Mouse (Mus musculus) MEL (cell line): ENCODE data around the gene Fyn. TPM values are rescaled to one million over a fixed set of nuclear protein-coding genes. Genes with fewer than 3 reads are reported as not detected.

Source experiments
- DNase-seq: peaks from one replicate; pipeline ENCODE4 v3.0.0; 2011; ENCODE audit warnings: low read depth, low spot score
- H3K27ac ChIP-seq: 2 replicates; pipeline ENCODE4 v1.5.1; 2012; ENCODE audit warnings: low read depth, mild to moderate bottlenecking, control low read depth, low read length, moderate library complexity; ENCODE audit not compliant: control insufficient read depth
- H3K27me3 ChIP-seq, 2 experiments: fragments of 150-350 bp in 1 of 2; sonication (generic) in 1 of 2; 2 replicates each; pipeline ENCODE4 v1.6.1; 2012; ENCODE audit warnings: low read length in 2 of 2, mild to moderate bottlenecking in 2 of 2, improper control_type of control experiment in 1 of 2, moderate library complexity in 1 of 2; ENCODE audit not compliant: insufficient read depth in 2 of 2, control insufficient read depth in 1 of 2
- H3K36me3 ChIP-seq, 2 experiments: 2 replicates each; pipeline ENCODE4 v1.6.1; 2012 to 2014; ENCODE audit warnings: low read length in 2 of 2, improper control_type of control experiment in 1 of 2, inconsistent platforms in 1 of 2, mild to moderate bottlenecking in 1 of 2; ENCODE audit not compliant: insufficient read depth in 2 of 2, control insufficient read depth in 1 of 2
- H3K4me1 ChIP-seq, 2 experiments: fragments of 150-350 bp in 1 of 2; sonication (generic) in 1 of 2; 2 replicates each; pipeline ENCODE4 v1.6.1; 2012; ENCODE audit warnings: low read length in 2 of 2, improper control_type of control experiment in 1 of 2, mild to moderate bottlenecking in 1 of 2; ENCODE audit not compliant: insufficient read depth in 2 of 2, control insufficient read depth in 1 of 2
- H3K4me3 ChIP-seq, 2 experiments: fragments of 150-350 bp in 1 of 2; sonication (generic) in 1 of 2; 2 replicates each; pipeline ENCODE4 v1.5.1; 2012; ENCODE audit warnings: low read depth in 2 of 2, low read length in 2 of 2, mild to moderate bottlenecking in 2 of 2, moderate library complexity in 2 of 2, control low read depth in 1 of 2, improper control_type of control experiment in 1 of 2; ENCODE audit not compliant: control insufficient read depth in 1 of 2, insufficient read depth in 1 of 2
- H3K79me2 ChIP-seq: 2 replicates; pipeline ENCODE4 v1.6.1; 2012; ENCODE audit warnings: mild to moderate bottlenecking, low read length, moderate library complexity; ENCODE audit not compliant: control insufficient read depth, poor library complexity, insufficient read depth
- H3K9ac ChIP-seq: 2 replicates; pipeline ENCODE4 v1.6.1; 2012; ENCODE audit warnings: low read depth, mild to moderate bottlenecking, control low read depth, low read length, moderate library complexity; ENCODE audit not compliant: control insufficient read depth, poor library complexity, severe bottlenecking
- H3K9me3 ChIP-seq: fragments of 150-350 bp; sonication (generic); replicated peaks from 2 replicates; pipeline ENCODE4 v1.6.1; 2012; ENCODE audit warnings: mild to moderate bottlenecking, low read length, improper control_type of control experiment, moderate library complexity; ENCODE audit not compliant: insufficient read depth
- BHLHE40 ChIP-seq: IDR thresholded peaks from 2 replicates; pipeline ENCODE4 v1.6.1; 2012; ENCODE audit warnings: low read depth, mild to moderate bottlenecking, inconsistent platforms, low read length, improper control_type of control experiment, borderline replicate concordance
- E2F4 ChIP-seq: IDR thresholded peaks from 2 replicates; pipeline ENCODE4 v1.6.1; 2011; ENCODE audit warnings: low read depth, low read length, improper control_type of control experiment, borderline replicate concordance
- EP300 ChIP-seq, 2 experiments: IDR thresholded peaks; 2 replicates each; pipeline ENCODE4 v1.6.1; 2011; ENCODE audit warnings: improper control_type of control experiment in 2 of 2, low read length in 2 of 2, low read depth in 1 of 2, mild to moderate bottlenecking in 1 of 2
- GABPA ChIP-seq: IDR thresholded peaks from 2 replicates; pipeline ENCODE4 v1.6.1; 2012; ENCODE audit warnings: low read depth, mild to moderate bottlenecking, inconsistent platforms, low read length, improper control_type of control experiment, moderate library complexity
- JUND ChIP-seq: IDR thresholded peaks from 2 replicates; pipeline ENCODE4 v1.6.1; 2011; ENCODE audit warnings: low read depth, mild to moderate bottlenecking, improper control_type of control experiment, low read length
- KAT2A ChIP-seq: conservative IDR thresholded peaks from 2 replicates; pipeline ENCODE4 v1.6.1; 2012; ENCODE audit warnings: low read depth, low read length, improper control_type of control experiment, inconsistent platforms
- MAX ChIP-seq: IDR thresholded peaks from 2 replicates; pipeline ENCODE4 v1.6.1; 2011; ENCODE audit warnings: low read length, improper control_type of control experiment
- MEF2A ChIP-seq: IDR thresholded peaks from 2 replicates; pipeline ENCODE4 v1.6.1; 2014; ENCODE audit warnings: low read depth, mild to moderate bottlenecking, inconsistent platforms, low read length, improper control_type of control experiment; ENCODE audit not compliant: poor library complexity, insufficient replicate concordance, severe bottlenecking; ENCODE audit errors: extremely low read depth
- MXI1 ChIP-seq: IDR thresholded peaks from 2 replicates; pipeline ENCODE4 v1.6.1; 2011; ENCODE audit warnings: mild to moderate bottlenecking, low read depth, low read length, improper control_type of control experiment
- NRF1 ChIP-seq: IDR thresholded peaks from 2 replicates; pipeline ENCODE4 v1.6.1; 2014; ENCODE audit warnings: low read depth, mild to moderate bottlenecking, inconsistent platforms, low read length, improper control_type of control experiment, moderate library complexity; ENCODE audit not compliant: poor library complexity, insufficient read depth, severe bottlenecking
- POLR2AphosphoS2 ChIP-seq: IDR thresholded peaks from 2 replicates; pipeline ENCODE4 v1.6.1; 2011; ENCODE audit warnings: low read length, improper control_type of control experiment
- RAD21 ChIP-seq: IDR thresholded peaks from 2 replicates; pipeline ENCODE4 v1.6.1; 2011; ENCODE audit warnings: mild to moderate bottlenecking, low read depth, low read length, improper control_type of control experiment
- SIN3A ChIP-seq: IDR thresholded peaks from 2 replicates; pipeline ENCODE4 v1.6.1; 2012; ENCODE audit warnings: low read length, improper control_type of control experiment, inconsistent platforms
- TAL1 ChIP-seq: IDR thresholded peaks from 2 replicates; pipeline ENCODE4 v1.6.1; 2012; ENCODE audit warnings: mild to moderate bottlenecking, inconsistent platforms, low read length, moderate library complexity, mixed read lengths
- UBTF ChIP-seq: IDR thresholded peaks from 2 replicates; pipeline ENCODE4 v1.6.1; 2012; ENCODE audit warnings: low read depth, mild to moderate bottlenecking, inconsistent platforms, low read length, improper control_type of control experiment, moderate library complexity, borderline replicate concordance; ENCODE audit not compliant: insufficient read depth
- ZC3H11A ChIP-seq: IDR thresholded peaks from 2 replicates; pipeline ENCODE4 v1.6.1; 2012; ENCODE audit warnings: low read depth, mild to moderate bottlenecking, inconsistent platforms, low read length, improper control_type of control experiment
- ZKSCAN1 ChIP-seq: IDR thresholded peaks from 2 replicates; pipeline ENCODE4 v1.6.1; 2012; ENCODE audit warnings: low read depth, mild to moderate bottlenecking, inconsistent platforms, low read length, improper control_type of control experiment, moderate library complexity
- ZNF384 ChIP-seq: IDR thresholded peaks from 2 replicates; pipeline ENCODE4 v1.6.1; 2012; ENCODE audit warnings: low read depth, mild to moderate bottlenecking, inconsistent platforms, low read length, improper control_type of control experiment
- polyA plus RNA-seq, 2 experiments: library from polyadenylated mRNA; stranded (reverse) in 1 of 2; unstranded in 1 of 2; fragments of >175 nt in 1 of 2; fragments of >200 nt in 1 of 2; gene quantifications; 2 replicates each; pipeline versions ENCODE4 v1.2.1 to v1.2.4; 2012; ENCODE audit warnings: low replicate concordance in 2 of 2, low read depth in 1 of 2; ENCODE audit not compliant: insufficient read length in 2 of 2, insufficient read depth in 1 of 2, missing spikeins in 1 of 2
- total RNA-seq: library from RNA; depleted of rRNA; stranded (reverse); fragments of 300-350 nt; gene quantifications from 2 replicates; pipeline ENCODE4 v1.2.3, GENCODE M21; 2012

The Fyn gene
- total and polyA plus RNA-seq, 3 experiments: 0.03 TPM; not detected in 2

GRCm38 (mm10) chr10:39551637-39552185 lies 183.1 kb downstream of the Fyn start:
- no peaks in the 10 kb centered on the region for H3K9me3 ChIP-seq
- H3K9ac ChIP-seq: no peak overlapping the region
- no peak for DNase-seq
- no peaks in the 10 kb centered on the region for H3K36me3 ChIP-seq
- no peak overlapping the region for H3K4me3 ChIP-seq
- H3K4me1 ChIP-seq: no peaks in the 10 kb centered on the region
- no peaks in the 10 kb centered on the region for H3K79me2 ChIP-seq
- no peak overlapping the region for H3K27ac ChIP-seq
- no peak for TF ChIP-seq EP300 (IDR thresholded peaks at IDR 0.05; ENCODE audit: low read depth in 1 of 2, low read length in 2 of 2)
- TF ChIP-seq MXI1: no peak
- no peak for TF ChIP-seq E2F4
- TF ChIP-seq ZC3H11A: no peak
- no peak for TF ChIP-seq POLR2AphosphoS2
- TF ChIP-seq MAX: no peak
- TF ChIP-seq BHLHE40: no peak
- no peak for TF ChIP-seq KAT2A
- no peak for TF ChIP-seq RAD21
- no peak for TF ChIP-seq UBTF
- TF ChIP-seq MEF2A: no peak
- TF ChIP-seq ZKSCAN1: no peak
- TF ChIP-seq TAL1: no peak
- no peak for TF ChIP-seq GABPA
- no peak for TF ChIP-seq JUND
- H3K27me3 ChIP-seq: no peaks in the 10 kb centered on the region; a peak in 1 of 4 replicates

- Histone ChIP-seq H3K9me3 (no peaks in the 10 kb centered on the region), H3K27me3 (no peaks in the 10 kb centered on the region; a peak in 1 of 4 replicates), H3K79me2 (no peaks in the 10 kb centered on the region), H3K9ac (no peak overlapping the region), H3K4me1 (no peaks in the 10 kb centered on the region), H3K4me3 (no peak overlapping the region), H3K36me3 (no peaks in the 10 kb centered on the region), H3K27ac (no peak overlapping the region)
- TF ChIP-seq SIN3A (no peak), ZNF384 (no peak), NRF1 (no peak), ZC3H11A (no peak)
- DNase-seq: no peak
Measured at GRCm38 (mm10) chr10:39552351-39552814, 183.7 kb downstream of the Fyn start.
